Mouse (Mus musculus): ENCODE measurements at regions not wholly inside any gene's neighbourhood (a gene's known extent, or its start where the extent isn't known, plus 50 kb on each side); places are given as distances from the start of the nearest gene placed in this dataset.
"Not testable (repeated sequence)": the region's sequence is repeated elsewhere in the genome, so short reads cannot be mapped to it uniquely, and the experiment has no call there.

DNA sequence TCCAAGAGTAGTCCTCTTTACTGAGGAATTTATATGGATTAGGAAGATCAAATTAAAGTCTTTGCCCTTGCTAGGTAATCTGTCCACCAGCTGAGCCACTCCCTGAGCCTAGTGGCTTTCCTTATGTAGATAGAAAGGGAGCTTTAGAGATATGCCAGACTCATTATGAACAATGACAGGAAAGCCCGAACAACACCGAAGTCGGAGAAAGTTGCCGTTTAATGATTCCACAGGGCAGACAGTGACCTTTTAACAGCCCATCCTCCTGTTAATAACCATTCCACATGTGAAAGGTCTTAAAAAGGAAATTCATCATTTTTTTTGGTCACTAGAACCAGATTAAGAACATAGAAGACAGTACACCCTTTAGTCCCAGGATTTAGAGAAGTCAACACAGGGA, 130.7 kb upstream of the Tbl1xr1 start:
- no peak for DNase-seq

DNA sequence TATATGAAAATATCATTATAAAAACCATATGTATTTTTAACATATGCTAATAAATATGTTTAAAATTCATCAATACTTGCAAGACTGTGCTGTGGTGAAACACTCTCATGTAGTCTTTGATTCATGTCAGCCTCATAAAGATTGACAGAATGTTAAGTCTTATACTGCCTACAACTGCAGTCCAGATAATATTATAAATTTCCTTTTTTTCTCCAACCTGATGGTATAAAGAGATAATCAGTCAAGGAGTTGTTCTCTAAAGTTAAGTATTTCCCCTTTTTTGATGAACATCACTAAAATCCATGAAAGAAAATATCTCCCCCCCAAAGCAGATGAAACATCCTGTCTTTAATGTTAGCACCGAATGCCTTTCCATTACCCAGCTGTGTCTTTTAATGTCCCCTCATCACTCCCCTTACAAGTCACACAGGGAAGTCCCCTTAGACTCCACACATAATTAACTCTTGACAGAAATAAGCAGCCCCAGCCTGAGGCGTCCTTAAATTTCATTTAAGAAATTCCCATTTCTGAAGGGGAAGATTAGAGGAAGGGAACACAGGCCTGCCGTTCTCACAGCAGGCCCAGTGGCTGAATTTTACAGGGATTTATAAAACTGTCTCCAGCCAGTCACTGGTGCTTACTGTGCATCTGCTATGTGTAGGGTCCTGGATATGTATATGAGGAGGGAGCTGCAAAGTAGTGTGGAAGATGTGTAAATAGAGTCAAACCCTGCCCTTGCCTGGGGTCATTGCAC, 129.0 kb upstream of the Tbl1xr1 start:
- DNase-seq = no peak

DNA sequence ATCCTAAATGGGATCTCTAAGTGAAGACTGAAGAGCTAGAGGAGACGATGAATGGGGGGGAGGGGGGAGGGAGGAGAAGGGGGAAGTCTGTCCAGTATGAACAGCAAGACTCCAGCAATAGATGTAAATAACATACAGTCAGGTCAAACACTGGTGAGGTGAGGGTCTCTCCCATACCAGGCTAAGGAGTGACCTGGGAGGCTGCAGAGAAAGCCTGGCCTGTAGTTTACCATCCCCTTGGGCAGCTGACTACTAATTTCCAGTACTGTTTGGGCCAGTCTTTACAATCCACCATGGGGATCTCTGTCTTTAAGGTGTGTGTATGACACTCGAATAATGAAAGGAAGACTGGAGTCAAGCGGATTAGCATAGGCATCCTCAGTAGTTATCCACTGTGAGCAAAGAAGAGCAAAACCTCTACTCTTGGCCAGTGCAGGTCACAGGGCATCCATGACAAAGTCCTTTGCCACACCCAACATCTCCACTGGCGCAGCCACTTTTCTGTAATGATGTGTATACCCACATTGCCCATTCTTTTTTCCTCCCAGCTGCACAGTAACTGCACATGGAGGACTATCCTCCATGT, 128.3 kb upstream of the Tbl1xr1 start:
- DNase-seq = no peak

DNA sequence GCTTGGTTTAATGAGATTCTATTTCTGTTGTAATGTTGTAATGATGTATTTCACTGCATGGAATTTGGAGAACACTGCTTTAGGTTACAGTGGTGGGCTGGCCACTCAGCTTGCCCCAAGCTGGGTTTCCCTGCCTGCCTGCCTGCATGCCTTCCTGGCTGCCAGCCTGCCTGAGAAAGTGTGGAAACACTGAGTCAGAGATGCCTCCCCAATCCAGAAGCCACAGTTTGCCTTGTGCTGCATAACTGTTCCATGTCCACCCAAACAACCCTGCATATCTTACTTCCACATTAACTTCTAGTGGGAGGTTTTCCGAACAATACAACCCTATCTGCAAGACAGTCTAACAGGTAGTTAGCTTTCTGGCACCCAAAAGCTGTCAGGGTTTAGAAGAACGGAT, 127.0 kb upstream of the Tbl1xr1 start:
- DNase-seq = no peak

DNA sequence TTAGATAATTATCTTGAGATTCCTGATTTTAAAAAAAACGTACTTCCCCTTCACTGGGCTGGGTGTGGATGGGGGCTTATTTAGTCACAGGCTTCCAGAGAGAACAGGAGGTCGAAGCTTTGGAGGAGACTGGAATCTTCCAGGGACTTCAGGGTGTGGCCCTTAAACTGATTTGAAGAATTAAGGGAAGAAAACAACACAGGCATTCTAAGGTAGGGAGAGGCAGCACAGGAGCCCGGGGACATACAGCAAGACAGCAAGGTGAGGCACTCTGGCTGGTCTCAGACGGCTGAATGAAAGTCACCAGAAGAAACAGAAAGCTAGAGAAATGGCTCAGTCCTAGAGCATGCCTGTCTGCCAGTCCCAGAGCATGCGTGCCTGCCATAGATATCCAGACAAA, 125.9 kb upstream of the Tbl1xr1 start:
- DNase-seq = no peak

DNA sequence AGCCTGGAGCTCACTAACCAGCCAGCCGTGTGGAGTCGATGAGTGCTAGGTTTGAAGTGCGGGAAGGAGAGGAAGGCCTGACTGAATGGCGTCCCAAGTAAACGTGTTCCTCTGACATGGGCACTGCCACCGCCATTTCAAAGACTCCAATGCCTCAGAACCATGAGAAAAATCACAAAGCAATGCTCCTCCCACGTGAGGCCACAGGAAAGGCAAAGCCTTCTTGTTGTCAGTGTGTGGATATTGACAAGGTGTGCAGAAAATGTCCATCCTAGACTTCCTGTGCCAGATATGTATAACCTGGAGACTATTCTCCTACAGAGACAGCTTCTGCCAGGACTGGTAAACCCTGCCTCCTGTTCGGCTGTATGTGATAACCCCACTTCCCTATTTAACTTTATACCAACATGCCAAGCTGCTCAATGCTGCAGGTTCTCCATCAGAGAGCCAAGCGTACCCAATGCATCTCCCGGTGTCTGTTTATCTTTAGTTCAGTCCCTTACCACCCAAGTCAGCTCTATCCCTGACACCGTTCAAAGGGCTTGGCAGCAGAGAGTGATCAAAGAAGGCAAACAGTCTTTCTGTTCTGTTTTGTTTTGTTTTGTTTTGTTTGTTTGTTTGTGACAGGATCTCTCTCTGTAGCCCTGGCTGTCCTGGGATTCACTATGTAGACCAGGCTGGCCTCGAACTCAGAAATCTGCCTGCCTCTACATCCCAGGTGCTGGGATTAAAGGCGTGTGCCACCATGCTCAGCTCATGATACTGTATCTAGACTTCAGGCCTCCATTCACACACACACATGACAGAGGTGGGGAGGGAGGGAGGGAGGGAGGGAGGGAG, 124.8 kb upstream of the Tbl1xr1 start:
- DNase-seq = no peak

DNA sequence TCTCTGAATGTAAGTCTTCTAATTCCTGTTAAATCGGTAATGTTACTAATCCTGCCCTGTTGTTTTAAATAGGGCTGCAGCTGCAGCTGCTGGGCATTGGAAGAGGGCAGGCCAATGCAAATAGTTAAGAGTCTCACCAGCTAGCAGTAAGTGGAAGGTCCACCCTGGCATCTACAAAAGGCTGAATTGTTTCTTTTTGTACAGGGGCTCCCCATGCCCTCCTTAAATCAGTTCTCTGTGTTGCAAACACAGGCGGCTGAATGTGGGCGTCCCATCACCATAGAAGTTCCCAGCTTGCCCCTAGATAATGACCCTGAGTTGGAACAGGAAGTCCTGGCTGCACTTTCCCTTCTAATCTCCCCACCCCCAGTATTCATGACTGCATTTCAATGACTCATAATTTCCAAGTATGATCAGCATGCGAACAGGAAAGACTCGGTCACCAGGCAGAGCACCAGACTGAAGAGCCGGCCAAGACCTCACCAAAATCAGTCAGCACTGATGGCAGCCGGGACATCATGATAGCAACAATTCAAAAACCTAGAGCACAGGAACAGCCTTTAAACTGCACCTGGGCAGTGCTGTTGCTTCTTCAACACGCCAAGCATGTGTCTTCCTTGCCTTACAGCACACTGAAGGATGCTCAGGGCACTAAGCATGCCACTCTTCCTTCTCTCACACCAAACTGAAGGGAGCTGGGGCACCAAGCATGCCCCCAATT, 123.6 kb upstream of the Tbl1xr1 start:
- no peak for DNase-seq

DNA sequence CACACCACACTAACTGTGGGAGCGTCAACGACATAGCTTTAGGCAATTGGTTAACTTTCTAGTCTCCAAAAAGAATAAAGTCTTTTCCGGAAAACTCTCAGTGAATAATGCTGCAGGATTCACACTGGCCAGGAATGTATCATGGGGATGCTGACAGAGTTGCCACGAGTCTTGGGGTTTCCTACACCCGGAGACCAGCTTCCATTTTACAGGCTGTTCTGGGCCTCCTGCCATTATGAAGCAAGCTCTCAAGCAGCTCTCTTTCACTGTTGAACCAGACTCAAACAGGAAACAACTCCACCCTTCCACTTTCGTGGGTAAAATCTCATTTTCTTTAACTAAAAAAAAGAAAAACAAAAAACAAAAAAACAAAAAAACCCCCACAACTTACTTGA, 123.0 kb upstream of the Tbl1xr1 start:
- no peak for DNase-seq

DNA sequence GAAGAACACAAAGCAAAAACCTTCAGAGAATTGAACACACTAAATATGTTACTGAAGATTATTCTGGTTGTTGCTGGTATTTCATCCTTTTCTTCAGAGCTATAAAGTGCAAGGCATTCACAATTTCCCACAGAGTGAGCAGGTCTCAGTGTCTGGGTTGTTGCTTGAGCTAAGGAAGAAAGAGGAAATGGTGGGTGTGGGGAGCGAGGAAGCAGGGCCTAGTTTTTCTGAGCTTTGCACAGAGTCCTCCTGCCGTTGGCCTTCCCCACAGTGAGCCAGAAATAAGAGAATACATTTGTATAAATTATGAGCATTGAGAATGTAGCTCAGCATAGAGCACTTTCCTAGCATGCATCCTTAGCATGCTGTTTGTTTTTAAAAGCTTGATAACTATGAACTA, 120.8 kb upstream of the Tbl1xr1 start:
- DNase-seq = no peak

DNA sequence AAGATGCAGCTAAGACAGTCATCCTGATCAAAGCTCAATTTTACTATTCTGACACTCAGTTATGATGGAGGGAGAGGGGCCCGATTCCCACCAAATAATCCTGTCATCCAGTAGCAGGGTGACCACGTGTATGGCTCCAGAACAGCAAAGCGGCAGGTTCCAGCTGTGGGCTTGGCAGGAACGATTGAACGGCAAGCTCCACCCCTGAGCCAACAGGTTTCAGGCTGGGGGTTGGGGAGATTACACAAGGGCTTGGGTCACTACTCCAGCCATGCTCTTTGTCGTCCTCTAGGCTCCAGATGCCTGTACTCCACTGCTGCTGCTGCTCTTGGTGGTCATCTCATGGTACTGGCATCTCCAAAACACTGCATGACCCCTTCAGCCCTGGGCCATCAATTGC, 119.3 kb upstream of the Tbl1xr1 start:
- DNase-seq = not testable (repeated sequence)

DNA sequence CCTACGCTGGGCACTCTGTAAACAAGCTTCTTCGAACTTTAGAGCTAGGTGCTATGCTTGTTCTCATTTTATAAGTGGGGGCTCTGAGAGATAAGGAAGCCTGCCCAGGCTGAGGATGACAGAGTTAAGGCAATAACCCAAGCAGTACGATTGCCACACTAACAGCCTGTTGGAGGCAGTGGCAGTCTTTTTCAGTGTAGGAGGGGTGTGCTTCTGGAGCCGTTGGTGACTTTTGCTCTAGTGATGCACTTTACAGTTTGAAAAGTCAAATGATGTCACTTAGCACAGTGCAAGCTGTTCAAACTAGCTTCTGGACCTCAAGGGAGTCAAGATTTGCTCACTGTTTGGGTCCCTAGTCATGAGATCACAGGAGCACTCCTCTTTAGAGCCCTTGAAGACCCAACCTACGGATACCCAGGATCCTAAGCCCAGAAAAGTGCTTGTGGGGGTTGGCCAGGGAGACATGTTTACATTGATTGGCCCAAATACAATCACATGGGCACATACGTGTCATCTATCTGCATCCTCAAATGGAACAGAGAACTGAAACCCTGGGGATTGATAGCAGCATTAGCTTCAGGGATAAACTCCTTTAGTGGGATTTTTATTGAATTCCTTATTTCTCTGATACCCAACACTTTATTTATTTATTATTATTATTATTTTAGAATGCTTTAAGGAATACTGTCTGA, 117.7 kb upstream of the Tbl1xr1 start:
- DNase-seq = no peak

DNA sequence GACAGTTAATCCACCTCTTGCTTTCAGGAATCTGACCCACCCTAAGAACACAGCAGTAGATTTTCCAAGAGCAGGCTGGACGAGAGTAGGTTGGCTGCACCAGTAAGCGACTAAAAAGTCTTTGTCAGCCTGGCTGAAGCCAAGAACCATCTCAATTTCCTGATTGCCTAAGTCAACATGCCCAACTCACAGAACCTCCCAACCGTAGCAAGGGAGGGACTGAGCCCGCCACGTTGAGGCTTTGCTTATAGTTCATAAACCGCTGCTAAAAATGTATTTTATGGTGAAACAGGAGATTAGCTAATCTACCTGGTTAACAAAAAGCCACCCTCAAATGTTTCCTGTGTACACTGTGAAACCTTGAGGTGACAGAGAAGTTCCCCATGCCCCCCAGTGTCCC, 115.4 kb upstream of the Tbl1xr1 start:
- no peak for DNase-seq

DNA sequence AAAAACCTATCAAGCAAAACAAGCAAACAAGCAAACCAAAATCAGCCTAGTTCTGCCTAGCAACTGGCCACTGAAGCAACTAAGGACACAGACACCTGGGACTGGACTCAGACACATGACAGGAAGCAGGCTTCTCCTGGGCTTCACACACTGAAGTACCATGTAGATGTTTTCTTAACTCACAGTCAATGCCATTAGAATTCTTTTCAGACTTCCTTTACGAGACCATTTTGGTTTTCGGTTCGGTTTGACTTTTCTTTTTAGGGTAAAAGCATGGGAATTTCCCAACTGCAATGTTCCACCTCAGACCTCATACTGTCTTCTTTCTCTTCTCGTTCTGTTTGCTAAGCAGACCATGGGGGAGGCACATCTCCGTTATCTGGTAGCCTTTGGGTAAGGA, 114.7 kb upstream of the Tbl1xr1 start:
- no peak for DNase-seq

DNA sequence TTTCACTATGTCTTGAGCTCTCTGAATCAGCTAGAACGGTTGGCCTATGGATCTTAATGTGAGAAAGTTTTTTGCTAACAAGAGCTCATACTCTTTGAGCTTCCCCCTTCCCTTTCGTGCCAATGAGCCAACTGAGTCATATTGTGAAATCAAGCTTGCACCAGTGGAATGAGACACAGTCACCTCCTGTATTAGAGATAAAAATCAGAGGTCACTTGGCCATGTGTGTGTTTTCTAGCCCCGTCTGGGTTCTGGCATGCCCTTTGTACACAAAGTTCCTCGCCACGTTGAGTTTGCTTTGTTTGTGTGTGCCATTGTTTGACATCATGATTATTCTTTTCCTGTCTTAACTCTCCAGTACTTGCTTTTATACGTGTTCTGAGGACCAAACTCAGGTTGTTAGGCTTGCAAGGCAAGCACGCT, 114.1 kb upstream of the Tbl1xr1 start:
- DNase-seq = no peak

DNA sequence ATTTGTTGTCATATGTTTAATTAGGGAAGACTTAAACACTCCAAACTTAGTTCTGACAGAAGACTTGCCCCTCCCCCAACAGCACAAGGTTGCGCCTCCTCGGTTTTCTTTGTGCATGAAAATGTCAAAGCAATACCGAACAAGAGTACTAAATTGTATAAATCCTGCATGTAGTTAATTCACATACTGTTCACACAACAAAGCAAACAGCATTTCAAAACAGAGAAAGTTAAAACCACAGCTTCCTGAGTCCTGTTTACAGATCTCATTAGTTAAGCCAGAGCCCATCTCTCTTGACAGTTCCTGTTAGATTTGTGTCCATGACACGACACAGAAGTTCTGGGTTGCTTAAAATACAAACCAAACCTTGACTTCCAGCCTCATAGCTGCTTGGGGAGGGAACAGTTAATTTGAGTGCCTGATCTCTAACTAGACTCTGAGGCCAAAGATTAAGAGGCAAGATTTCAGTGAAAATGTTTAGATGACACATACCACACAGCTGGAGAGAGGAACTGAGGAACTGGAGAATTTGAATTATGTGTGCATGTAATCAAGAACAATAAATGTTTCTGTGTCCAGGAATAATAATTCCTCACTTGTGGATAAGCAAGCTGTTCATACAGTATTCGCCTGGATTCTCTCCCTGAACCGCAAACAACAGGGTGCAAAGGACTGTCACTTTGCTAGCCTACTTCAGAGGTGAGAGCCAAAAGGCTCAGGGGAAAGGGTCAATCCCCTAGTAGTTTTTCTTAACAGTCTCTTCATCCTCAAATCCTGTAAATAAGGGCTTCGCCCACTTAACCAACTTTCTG, 113.3 kb upstream of the Tbl1xr1 start:
- no peak for DNase-seq

DNA sequence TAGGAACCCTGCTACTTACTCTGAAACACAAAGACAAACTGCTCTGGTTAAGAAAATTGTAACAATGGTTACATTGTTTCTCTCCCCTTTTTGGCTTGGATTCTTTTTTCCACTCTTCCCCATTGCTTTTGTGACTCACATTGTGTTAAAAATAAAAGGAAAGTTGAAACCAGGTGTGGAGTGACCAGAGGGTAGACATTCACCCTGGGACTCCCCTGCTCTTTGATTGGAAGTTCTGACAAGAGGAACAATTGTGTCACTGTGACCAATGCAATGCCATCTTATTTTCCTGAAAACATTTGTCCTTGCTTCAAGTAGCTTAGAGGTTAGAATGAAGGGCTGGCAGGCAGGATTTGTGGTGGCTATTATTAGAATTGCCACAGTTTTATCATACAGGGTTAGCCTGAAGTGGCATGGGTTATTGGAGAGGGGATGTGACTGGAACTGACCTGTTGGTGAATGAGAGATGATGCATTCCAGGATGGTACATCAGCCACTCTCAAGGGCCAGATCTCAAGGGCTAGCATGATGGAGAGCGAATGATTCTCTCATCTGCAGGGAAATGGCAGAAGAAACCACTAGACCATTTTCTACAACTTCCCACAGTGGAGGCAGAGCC, 112.6 kb upstream of the Tbl1xr1 start:
- DNase-seq = no peak

DNA sequence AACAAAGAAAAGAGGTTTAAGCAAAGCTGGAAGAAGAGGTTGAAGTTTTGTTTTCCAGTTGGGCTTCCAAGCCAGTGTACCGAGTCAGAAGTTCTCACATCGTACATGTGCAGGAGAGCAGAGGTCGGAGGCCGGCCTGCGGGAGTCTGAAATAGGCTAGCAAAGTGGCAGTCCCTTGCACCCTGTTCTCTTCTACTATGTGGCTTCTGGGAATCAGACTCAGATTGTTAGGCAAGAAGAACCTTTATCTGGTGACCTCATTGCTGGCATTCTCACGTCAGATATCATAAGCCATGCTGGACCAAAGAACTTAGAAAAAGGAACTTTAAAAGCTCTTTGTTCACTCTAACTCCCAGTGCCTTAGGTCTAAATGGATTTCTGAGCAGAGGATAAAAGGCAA, 112.0 kb upstream of the Tbl1xr1 start:
- DNase-seq = no peak

DNA sequence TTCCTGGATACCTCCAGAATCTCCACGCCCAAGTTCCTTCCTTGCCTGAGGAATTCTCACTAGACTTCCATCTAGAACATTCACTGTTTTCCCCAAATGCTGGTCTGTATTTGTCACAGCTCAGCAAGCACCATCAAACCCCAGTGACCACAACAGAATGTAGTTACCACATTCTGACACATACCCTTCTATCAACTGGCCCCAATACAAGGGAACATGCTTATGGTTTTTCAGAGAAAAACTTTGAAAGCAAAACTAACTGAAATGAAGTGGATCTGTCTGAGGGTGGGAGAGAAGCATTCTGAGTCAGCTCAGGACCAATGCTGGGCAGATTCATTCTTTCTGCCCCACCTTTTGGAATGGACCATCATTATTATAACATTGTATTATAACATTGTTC, 110.9 kb upstream of the Tbl1xr1 start:
- no peak for DNase-seq

DNA sequence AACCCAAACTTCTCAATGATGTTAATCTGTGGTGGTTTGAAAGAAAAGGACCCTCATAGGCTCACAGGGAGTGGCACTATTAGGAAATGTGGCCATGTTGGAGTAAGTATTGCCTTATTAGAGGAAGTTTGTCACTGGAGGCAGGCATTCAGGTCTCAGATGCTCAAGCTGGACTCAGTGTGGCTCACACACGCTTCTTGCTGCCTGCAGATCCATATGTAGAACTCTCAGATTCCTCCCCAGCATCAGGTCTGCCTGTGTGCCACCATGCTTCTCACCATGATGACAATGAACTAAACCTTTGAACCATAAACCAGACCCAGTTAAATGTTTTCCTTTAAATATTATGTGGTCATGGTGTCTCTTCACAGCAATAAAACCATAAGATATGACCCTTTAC, 104.7 kb upstream of the Tbl1xr1 start:
- no peak for DNase-seq

DNA sequence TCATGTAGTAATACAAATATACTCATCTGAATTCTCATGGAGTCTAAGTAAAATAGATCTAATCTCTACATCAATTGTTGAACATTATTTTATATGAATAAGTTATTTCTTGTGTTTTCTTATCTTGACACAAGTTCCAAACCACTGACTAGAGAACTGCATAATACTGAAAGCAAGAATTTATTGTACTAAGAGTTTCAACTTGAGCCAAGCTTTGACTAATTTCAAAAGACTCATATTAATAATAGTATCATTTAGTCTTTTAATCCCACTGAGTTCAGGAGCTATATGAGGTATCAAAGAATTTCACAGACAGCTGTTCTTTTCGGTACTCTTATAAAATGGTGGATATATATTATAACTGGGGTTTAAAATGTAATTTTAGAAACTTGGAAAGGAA, 103.3 kb upstream of the Tbl1xr1 start:
- no peak for DNase-seq

DNA sequence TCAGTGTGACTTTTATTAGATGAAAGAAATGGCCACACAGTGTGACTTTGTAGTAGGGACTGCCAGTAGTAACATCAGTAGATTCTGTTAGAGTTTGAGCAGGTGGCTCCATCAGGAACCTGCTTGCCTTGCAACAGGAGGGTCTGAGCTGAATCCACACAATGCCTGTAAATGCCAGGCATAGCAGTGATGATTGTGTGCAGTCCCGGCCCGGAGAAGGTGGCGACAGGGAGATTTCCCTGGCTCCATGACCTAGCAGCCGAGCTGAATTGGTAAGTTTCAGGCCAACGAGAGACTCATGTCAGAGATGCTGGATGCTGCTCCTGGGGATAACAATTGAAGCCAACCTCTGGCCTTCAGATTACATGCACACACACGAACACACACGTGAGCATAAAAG, 102.8 kb upstream of the Tbl1xr1 start:
- no peak for DNase-seq
